Mouse (Mus musculus) embryonic stem cell, embryonic (primary cell): ENCODE results near the gene Stat5a.

Source experiments
- CTCF ChIA-PET, 4 experiments: fragments of 300-600 bp in 2 of 4; fragments of 350-600 bp in 2 of 4; sonication (Branson Sonifier 250); formaldehyde crosslinking; loops; one replicate each; lab custom pipeline; 2022; ENCODE audit warnings: inconsistent platforms in 2 of 4; lab: Charles Lee
- POLR2A ChIA-PET, 4 experiments: fragments of 300-600 bp in 2 of 4; fragments of 350-600 bp in 2 of 4; sonication (Branson Sonifier 250); formaldehyde crosslinking; loops; one replicate each; lab custom pipeline; 2022; ENCODE audit warnings: antibody characterized with exemption in 4 of 4, inconsistent platforms in 1 of 4; lab: Charles Lee

The Stat5a gene

GRCm38 (mm10) chr11:100931254-100931921 is 72.2 kb downstream of the Stat5a start:
- ChIA-PET POLR2A (interaction anchor here in 3 of 4 experiments (0.5 to 14.7 kb wide), 16 partner anchors 8 to 1118 kb away, joined by 3 to 130 read pairs (median 5); partner anchors contain the start of genes Stat3 (in 3 of the 3) and Jup (in 1 of the 3)), CTCF (interaction anchor here in 2 of 4 experiments (1.1 to 2.6 kb wide), 2 partner anchors 16 to 26 kb away, joined by 3 to 8 read pairs; no protein-coding TSS in a partner anchor)
